ENCODE assay signal across 16 mouse cellular contexts in the genomic region with DNA sequence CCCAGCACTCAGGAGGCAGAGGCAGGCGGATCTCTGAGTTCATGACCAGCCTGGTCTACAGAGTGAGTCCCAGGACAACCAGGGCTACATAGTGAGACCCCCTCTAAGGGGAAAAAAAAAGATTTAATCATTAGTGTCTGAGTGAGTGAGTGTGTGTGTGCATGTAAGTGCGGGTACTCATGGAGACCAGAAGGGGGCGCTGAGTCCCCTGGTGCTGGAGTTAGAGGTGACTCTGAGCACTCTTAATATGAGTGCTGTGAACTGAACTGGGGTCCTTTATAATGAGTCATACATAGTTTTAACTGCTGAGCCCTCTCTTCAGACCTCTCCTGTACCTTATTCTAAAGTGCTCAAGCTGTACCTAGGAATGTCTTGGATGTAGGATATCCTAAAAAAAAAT.
"Had no signal": no experiment of that assay in that cellular context is flagged by ENCODE, and none has a peak within 500 bp of the region (broad histone marks: within the 10 kb centered on the region; RNA-seq: fewer than 3 reads in every experiment).

No protein-coding gene starts in this region.

- H3K9ac ChIP-seq: limb, embryonic 13.5 days; midbrain, embryonic 15.5 days; neural tube, embryonic 12.5 days; stomach, embryonic 15.5 days had no signal

- H3K4me2 ChIP-seq: limb, embryonic 13.5 days; midbrain, embryonic 11.5 days; midbrain, embryonic 15.5 days; neural tube, embryonic 12.5 days had no signal

- H3K4me3 ChIP-seq: limb, embryonic 13.5 days; midbrain, embryonic 15.5 days; neural tube, embryonic 12.5 days; stomach, embryonic 15.5 days had no signal

- ATAC-seq: intestine, embryonic 16.5 days; lung, postnatal 0 days; midbrain, embryonic 15.5 days had no signal

- DNase-seq: kidney, adult 8-10 months; kidney, postnatal 25 days; layer of hippocampus, adult 9-11 months; left cerebral cortex, postnatal 4 days; lung, adult 18-20 months; lung, postnatal 36 days; right cerebral cortex, postnatal 4 days; thymus, adult 18-20 months; thymus, postnatal 14 days had no signal

- H3K27me3 ChIP-seq: stomach, embryonic 15.5 days had no signal

- H3K9me3 ChIP-seq: midbrain, embryonic 15.5 days; neural tube, embryonic 12.5 days; stomach, embryonic 15.5 days had no signal

- H3K27ac ChIP-seq: limb, embryonic 13.5 days; midbrain, embryonic 15.5 days; neural tube, embryonic 12.5 days; stomach, embryonic 15.5 days had no signal

- H3K36me3 ChIP-seq: limb, embryonic 13.5 days; midbrain, embryonic 15.5 days; neural tube, embryonic 12.5 days; stomach, embryonic 15.5 days had no signal
